Mouse (Mus musculus) forebrain, embryonic 11.5 days (tissue): ENCODE results near the gene Fdx1. TPM values are rescaled to one million over a fixed set of nuclear protein-coding genes. Genes with fewer than 3 reads are reported as not detected.

Experiments
- ATAC-seq: fragments of 200-750 bp; cut with Nextera tagmentation; replicated peaks from 2 replicates; pipeline ENCODE4 v1.8.0; 2017; ENCODE audit warnings: moderate TSS enrichment; ENCODE audit not compliant: low FRiP score
- DNase-seq: peaks from one replicate; pipeline ENCODE4 v3.0.0-alpha.2; 2017; ENCODE audit warnings: low spot score
- H3K27ac ChIP-seq: fragments of 300-500 bp; sonication (generic); 2 replicates; pipeline ENCODE4 v1.5.1; 2014; ENCODE audit warnings: low read depth, low read length
- H3K27me3 ChIP-seq: fragments of 300-500 bp; sonication (generic); 2 replicates; pipeline ENCODE4 v1.6.1; 2014; ENCODE audit warnings: mild to moderate bottlenecking, low read length, mixed read lengths; ENCODE audit not compliant: control insufficient read depth, insufficient read depth
- H3K36me3 ChIP-seq: fragments of 300-500 bp; sonication (generic); 2 replicates; pipeline ENCODE4 v1.6.1; 2014; ENCODE audit warnings: mild to moderate bottlenecking, low read length, moderate library complexity, mixed read lengths; ENCODE audit not compliant: control insufficient read depth, insufficient read depth
- H3K4me1 ChIP-seq: fragments of 300-500 bp; sonication (generic); replicated peaks from 2 replicates; pipeline ENCODE4 v1.6.1; 2014; ENCODE audit warnings: low read length, mixed read lengths; ENCODE audit not compliant: control insufficient read depth, insufficient read depth
- H3K4me2 ChIP-seq: fragments of 300-500 bp; sonication (generic); 2 replicates; pipeline ENCODE4 v1.6.1; 2014; ENCODE audit warnings: low read depth, mild to moderate bottlenecking, low read length, moderate library complexity, mixed read lengths; ENCODE audit not compliant: severe bottlenecking
- H3K4me3 ChIP-seq: fragments of 300-500 bp; sonication (generic); 2 replicates; pipeline ENCODE4 v1.5.1; 2014; ENCODE audit warnings: low read depth, low read length
- H3K9ac ChIP-seq: fragments of 300-500 bp; sonication (generic); 2 replicates; pipeline ENCODE4 v1.6.1; 2014; ENCODE audit warnings: low read length
- H3K9me3 ChIP-seq: fragments of 300-500 bp; sonication (generic); 2 replicates; pipeline ENCODE4 v1.6.1; 2016; ENCODE audit warnings: low read length, mixed read lengths; ENCODE audit not compliant: control insufficient read depth
- WGBS: fragments of 180-500 bp; shearing (Covaris S2); extraction: QIAGEN DNeasy Blood & Tissue Kit; methylation state at CpG from one replicate; pipeline ENCODE4 v1.1.7; 2014; 5-methylcytosine and 5-hydroxymethylcytosine counted together
- polyA plus RNA-seq: library from polyadenylated mRNA; unstranded; fragments of >200 nt; fragmentation: Nextera tagmentation; extraction: Ambion mirVana; gene quantifications from 2 replicates; pipeline ENCODE4 v1.2.1, GENCODE M21; 2014

Fdx1 gene
- polyA plus RNA-seq, 1 experiment from 2014 or later: 50.1 TPM

DNA sequence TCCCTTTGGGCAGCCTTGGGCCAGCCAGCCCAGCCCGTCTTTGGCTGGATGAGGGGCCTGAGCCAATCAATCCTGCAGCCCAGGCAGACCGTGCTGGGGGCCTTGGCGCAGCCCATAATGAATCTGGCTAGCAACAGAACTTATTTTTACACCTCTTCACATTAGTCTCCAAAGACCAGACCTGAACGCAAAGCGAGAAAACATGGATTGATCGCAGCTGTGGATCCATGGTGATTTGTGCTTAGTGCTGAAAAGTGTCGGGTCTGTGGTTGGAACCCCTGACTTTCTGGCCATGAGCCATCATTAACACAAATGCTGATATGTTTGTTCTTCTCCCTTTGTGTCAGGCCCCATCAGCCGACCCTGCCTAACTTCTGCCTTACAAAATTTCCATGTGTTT lies 56.4 kb downstream of the Fdx1 start:
- Histone ChIP-seq H3K9me3 (no peaks in the 10 kb centered on the region), H3K27me3 (no peaks in the 10 kb centered on the region), H3K9ac (no peak overlapping the region), H3K4me2 (no peak overlapping the region), H3K4me1 (no peaks in the 10 kb centered on the region), H3K27ac (no peak overlapping the region), H3K4me3 (no peak overlapping the region), H3K36me3 (no peaks in the 10 kb centered on the region)
- DNase-seq (no peak), ATAC-seq (no peak)
- 92% methylated on average over 8 of the region's 8 CpGs for WGBS

Other genes starting within 250 kb of the Fdx1 start
- gene Arhgap20, start 198.2 kb downstream of the Fdx1 start, polyA plus RNA-seq: 4.6 and 5.6 TPM in 2 replicates
- gene Rdx, start 83.6 kb upstream of the Fdx1 start, polyA plus RNA-seq: 192 and 209 TPM in 2 replicates
- 11.8 and 12.6 TPM in 2 replicates for gene Zc3h12c, start 205.0 kb upstream of the Fdx1 start, polyA plus RNA-seq